Mouse (Mus musculus): ENCODE measurements at regions not wholly inside any gene's neighbourhood (a gene's known extent, or its start where the extent isn't known, plus 50 kb on each side); places are given as distances from the start of the nearest gene placed in this dataset.
A peak's percentile ranks its signal among the peaks of the same experiment; 100 is the strongest.

GRCm38 (mm10) chr2:160192661-160193060, 141.3 kb downstream of the Gm826 start:
- peak in 1 of 2 experiments; percentile 12 for DNase-seq (ENCODE audit: low spot score in 2 of 2)

- DNase-seq (ENCODE audit: low spot score in 2 of 2), result no peak
Measured at GRCm38 (mm10) chr2:160186106-160186505, 147.9 kb downstream of the Gm826 start.

GRCm38 (mm10) chr2:160170975-160171515, 162.9 kb downstream of the Gm826 start:
- peak; percentile 36 to 58 for DNase-seq (ENCODE audit: low spot score in 2 of 2)

- no peak for DNase-seq (ENCODE audit: low spot score in 2 of 2)
Measured at GRCm38 (mm10) chr2:160158599-160159261, 175.2 kb downstream of the Gm826 start.

GRCm38 (mm10) chr2:160153781-160154180, 180.2 kb downstream of the Gm826 start:
- DNase-seq (ENCODE audit: low spot score in 2 of 2), result no peak

- DNase-seq (ENCODE audit: low spot score in 2 of 2), result peak; percentile 26 to 53
Measured at GRCm38 (mm10) chr2:160152101-160152500, 181.9 kb downstream of the Gm826 start.

- no peak for DNase-seq (ENCODE audit: low spot score in 2 of 2)
Measured at GRCm38 (mm10) chr2:160148936-160149335, 185.0 kb downstream of the Gm826 start.

- DNase-seq (ENCODE audit: low spot score in 2 of 2), result no peak
Measured at GRCm38 (mm10) chr2:160148516-160148915, 185.4 kb downstream of the Gm826 start.

GRCm38 (mm10) chr2:160148031-160148430, 185.9 kb downstream of the Gm826 start:
- DNase-seq (ENCODE audit: low spot score in 2 of 2), result no peak

- no peak for DNase-seq (ENCODE audit: low spot score in 2 of 2)
Measured at GRCm38 (mm10) chr2:160140166-160140740, 193.7 kb downstream of the Gm826 start.

- DNase-seq (ENCODE audit: low spot score in 2 of 2), result no peak
Measured at GRCm38 (mm10) chr2:160138091-160138490, 195.9 kb downstream of the Gm826 start.

GRCm38 (mm10) chr2:160131797-160132196, 202.2 kb downstream of the Gm826 start:
- no peak for DNase-seq (ENCODE audit: low spot score in 2 of 2)

GRCm38 (mm10) chr2:160131386-160131785, 202.6 kb downstream of the Gm826 start:
- DNase-seq (ENCODE audit: low spot score in 2 of 2), result no peak

GRCm38 (mm10) chr2:160117148-160117547, 216.8 kb downstream of the Gm826 start:
- no peak for DNase-seq (ENCODE audit: low spot score in 2 of 2)

- DNase-seq (ENCODE audit: low spot score in 2 of 2), result no peak
Measured at GRCm38 (mm10) chr2:160111176-160111692, 222.7 kb downstream of the Gm826 start.

GRCm38 (mm10) chr2:160093078-160093477, 240.9 kb downstream of the Gm826 start:
- no peak for DNase-seq (ENCODE audit: low spot score in 2 of 2)

- DNase-seq (ENCODE audit: low spot score in 2 of 2), result peak; percentile 56 to 70
Measured at GRCm38 (mm10) chr2:160085999-160086398, 248.0 kb downstream of the Gm826 start.

- DNase-seq (ENCODE audit: low spot score in 2 of 2), result no peak
Measured at GRCm38 (mm10) chr2:160083674-160084073, 250.3 kb downstream of the Gm826 start.

- DNase-seq (ENCODE audit: low spot score in 2 of 2), result no peak
Measured at GRCm38 (mm10) chr2:160082106-160082653, 251.8 kb downstream of the Gm826 start.

GRCm38 (mm10) chr2:160075694-160076093, 258.3 kb downstream of the Gm826 start:
- DNase-seq (ENCODE audit: low spot score in 2 of 2), result no peak

- DNase-seq (ENCODE audit: low spot score in 2 of 2), result peak in 1 of 2 experiments; percentile 41
Measured at GRCm38 (mm10) chr2:160070441-160070840, 263.5 kb downstream of the Gm826 start.

- no peak for DNase-seq (ENCODE audit: low spot score in 2 of 2)
Measured at GRCm38 (mm10) chr2:160068772-160069171, 265.2 kb downstream of the Gm826 start.

- DNase-seq (ENCODE audit: low spot score in 2 of 2), result peak in 1 of 2 experiments; percentile 31
Measured at GRCm38 (mm10) chr2:160067904-160068303, 266.1 kb downstream of the Gm826 start.
